Mouse (Mus musculus) WW6 (cell line): ENCODE results near the gene Ncaph2.
A peak's percentile ranks its signal among the peaks of the same experiment; 100 is the strongest.

Source experiments
- DNase-seq: peaks from one replicate; pipeline ENCODE4 v3.0.0-alpha.2; 2013; ENCODE audit warnings: low read depth, low spot score

The Ncaph2 gene

DNA sequence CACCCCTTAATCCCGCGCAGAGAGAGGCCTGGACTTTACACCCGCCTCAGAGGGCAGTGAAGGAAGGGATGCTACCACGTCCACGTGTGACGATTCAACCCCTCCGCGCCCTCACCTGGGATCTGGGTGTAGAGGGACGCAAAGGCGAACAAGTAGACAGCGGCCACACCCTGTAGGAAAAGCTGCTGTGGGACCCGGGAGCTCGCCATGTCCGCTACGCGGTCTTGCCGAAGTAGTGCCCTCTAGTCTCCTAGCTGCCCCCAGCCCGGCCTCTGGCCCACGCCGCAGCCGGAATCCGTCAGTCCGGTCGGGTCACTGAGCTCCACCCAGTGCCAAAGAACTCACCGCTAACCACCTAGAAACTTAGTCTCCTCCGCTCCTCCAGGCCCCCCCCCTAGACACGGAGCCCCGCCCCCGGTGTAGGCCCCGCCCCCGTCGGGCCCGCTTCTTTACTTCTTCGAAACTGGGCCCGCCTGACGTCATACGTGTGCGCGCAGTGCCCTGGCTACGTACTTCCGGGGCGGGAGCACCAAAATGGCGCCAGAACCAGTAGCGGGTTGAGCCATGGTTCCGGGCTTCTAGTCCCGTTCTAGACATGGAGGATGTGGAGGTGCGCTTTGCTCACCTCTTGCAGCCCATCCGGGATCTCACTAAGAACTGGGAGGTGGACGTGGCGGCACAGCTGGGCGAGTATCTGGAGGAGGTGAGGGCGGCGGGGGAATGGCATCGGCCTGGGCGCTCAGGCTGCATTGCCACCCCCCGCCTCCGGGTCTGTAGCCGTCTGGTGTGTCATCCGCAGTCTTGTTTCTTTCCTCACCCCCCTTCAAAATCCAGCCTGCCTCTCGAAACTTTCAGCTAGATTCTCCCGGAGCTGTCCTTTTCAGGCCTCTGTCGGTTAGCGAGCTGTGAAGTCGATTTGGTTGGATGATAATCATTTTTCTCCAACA is at the start of gene Ncaph2, which contains the start of gene Lmf2:
Gene Ncaph2, plus strand, starts transcription at position 479 of the 947 bp plus-strand sequence.
Gene Lmf2, minus strand, starts transcription at position 419 of the 947 bp plus-strand sequence.
- peak; percentile 84 for DNase-seq

DNA sequence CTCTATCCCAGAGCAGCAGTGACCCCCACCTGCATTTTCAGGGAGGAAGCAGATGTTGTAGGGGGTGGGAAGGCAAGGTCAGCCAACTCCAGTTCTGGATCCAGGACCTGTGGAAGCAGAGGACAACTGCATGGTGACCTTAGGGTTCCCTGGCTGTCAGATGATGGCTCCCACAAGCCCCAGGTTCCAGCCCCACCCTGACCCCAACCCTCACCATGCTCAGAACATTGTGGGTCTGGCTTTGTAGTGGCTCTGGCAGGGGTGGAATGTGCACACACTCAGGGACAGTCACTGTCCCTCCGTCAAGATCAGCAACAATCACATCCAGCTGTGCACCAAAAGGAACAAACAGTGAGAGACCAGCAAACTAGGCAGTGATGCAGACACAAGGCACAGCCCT is 49.6 kb upstream of the Ncaph2 start:
- no peak for DNase-seq

DNA sequence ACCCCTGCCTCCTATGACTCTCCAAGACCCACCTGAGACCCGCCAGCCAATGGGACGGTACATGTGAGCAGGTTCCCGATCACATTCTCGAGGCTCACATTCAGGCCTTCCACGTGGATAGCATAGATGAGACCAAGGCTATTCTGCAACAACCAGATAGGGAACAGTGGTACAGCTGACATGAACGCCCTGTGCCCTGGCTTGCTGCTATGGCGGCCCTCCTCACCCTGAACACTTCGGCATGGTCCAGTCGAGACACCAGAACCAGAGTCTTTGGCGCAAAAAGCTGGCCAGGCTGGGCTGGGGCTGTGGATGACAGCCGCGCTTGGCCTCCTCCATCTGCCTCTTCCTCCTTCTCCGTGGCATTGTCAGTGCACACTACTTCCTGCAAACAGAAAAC is 48.1 kb upstream of the Ncaph2 start:
- DNase-seq: no peak

GRCm38 (mm10) chr15:89308406-89309139 is 46.9 kb upstream of the Ncaph2 start:
- no peak for DNase-seq

DNA sequence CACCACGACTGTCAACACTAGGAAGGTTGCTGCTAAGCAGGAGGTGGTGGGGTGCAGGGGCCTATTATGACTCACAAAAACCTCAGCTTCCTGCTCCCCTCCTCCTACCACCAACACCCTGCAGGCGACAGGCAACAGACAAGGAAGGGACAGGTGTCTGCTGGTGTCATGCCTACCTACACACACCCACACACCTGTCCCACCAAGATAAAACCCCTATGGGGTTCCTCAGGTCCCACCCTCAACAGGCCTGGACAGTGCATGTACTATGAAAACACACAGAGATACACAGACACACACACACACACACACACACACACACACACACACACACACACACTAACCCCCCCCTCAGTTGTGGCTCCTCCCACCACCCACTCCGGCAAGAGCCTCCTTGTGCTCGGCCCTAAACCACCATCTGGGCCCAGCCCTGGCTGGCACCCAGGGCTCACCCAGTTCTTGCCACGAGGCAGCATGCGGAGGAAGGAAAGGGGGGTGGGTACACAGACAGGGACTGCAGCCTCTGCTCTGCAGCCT is 45.5 kb upstream of the Ncaph2 start:
- no peak for DNase-seq

DNA sequence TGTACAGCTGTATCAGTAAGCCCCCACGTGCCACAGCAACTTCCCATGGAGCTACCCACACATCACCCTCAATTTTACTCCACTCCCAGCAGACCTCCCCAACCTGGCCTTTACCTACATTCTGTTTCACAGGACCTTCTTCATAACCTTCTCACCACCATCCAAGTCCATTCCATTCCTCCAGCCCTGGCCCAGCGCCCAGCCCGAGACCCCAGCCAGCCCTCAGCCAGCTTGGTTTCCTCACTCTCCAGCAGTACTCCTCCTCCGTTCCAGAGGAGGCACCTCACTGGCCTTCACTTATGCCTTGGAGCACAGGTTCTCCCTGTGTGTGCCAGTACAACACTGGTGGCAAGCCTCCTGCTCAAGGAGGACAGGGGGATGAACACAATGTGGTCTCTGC is 42.2 kb upstream of the Ncaph2 start:
- no peak for DNase-seq

GRCm38 (mm10) chr15:89314107-89314506 is 41.4 kb upstream of the Ncaph2 start:
- DNase-seq: no peak

DNA sequence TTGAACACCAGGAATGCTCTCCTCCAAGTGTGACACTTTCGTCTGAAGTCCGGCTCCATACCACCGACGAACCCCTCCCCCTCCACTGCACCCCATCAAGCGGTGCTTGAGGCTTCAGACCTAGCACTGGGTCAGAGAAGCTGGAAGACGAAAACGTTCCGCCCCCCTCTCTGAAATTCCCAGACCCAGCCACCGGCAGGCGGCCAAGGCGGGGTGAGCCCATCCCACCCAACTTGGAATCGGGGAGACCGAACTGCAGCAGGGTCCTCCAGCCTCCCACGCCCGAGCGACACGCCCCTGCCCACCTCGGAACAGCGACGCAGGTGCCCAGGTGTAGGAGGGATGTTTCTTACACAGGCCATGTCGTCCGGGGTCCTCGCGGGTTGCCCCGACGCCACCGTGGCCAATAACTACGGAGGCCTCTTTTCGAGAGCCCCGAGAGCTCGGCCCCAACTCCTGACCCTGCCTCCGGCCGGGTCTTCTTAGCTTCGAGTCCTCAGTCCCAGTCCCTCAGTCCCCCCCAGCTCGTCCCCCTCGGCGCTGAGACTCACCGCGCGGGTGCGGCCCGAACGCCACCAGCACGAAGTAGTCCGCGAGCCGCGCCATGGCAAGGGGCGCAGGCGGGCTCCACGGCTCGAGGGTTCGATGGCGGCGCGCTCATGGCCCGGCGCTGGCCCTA is 40.9 kb upstream of the Ncaph2 start:
- no peak for DNase-seq

- peak; percentile 86 for DNase-seq
Observed at GRCm38 (mm10) chr15:89315190-89315731, 40.3 kb upstream of the Ncaph2 start, which contains the start of gene Sbf1. Gene Sbf1 (minus strand): TSS chr15:89315311.

- no peak for DNase-seq
Observed at GRCm38 (mm10) chr15:89316146-89316545, 39.4 kb upstream of the Ncaph2 start.

GRCm38 (mm10) chr15:89321264-89321663 is 34.3 kb upstream of the Ncaph2 start:
- no peak for DNase-seq

DNA sequence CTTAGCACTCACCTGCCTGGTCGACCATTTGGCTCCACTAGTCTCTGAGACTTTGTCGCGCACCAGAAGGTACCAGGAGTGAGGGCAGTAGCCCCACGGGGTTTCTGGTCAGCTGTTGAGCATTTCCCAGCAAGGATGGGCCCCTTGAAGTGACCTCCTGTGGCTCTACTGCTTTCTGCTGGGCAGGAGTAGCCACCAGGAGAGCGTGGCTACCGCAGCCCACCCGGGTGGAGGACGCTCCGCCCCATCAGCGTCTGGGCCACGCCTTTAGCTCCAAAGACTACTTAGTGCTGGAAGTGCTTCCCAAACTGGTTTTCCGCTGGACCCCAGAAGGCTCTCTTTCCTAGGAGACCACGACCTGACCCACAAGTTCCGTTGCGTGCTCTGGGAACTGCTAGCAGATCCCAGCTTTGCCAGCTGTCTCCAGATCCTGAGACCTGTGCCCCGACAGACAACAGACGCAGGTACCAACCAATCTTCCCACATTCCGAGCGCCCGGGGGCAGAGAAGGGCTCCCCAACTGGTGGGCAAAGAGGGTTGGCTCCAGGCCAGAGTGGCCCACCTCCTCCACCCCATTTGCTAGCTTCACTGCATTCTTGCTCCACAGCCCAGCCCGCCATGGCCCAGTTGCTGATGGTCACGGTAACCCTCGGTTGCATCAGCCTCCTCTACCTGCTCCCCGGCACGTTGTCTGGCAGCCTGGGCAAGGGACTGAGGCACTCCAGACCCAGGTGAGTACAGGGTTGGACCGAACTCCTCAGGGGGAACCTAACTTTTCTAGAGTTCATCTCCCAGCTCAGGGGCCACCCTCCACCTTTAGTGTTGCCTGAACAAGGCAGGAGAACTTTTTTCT is 32.6 kb upstream of the Ncaph2 start, which contains the start of gene Adm2:
Gene Adm2, plus strand, starts transcription at position 51 of the 853 bp plus-strand sequence.
- no peak for DNase-seq

- DNase-seq: no peak
Observed at GRCm38 (mm10) chr15:89323656-89324055, 31.9 kb upstream of the Ncaph2 start.

DNA sequence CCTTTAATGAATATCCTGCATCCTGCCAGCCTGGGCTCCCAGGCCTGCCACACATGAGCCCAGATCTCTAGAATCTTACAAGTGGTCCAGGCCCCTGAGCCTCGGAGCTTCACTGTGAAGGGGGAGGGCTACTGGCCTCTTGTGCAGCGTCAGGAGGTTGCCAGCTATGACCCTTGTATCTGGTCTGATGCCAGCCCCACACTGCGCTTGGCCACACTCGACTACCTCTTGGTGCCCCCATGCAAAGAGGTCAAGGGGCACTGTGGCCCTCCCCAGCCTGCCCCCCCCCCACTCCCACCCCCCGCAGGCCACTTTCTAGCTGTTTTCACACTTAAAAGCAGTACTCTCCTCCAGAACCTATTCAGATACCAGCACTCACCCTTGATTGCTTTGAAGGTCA is 29.1 kb upstream of the Ncaph2 start:
- DNase-seq: no peak

GRCm38 (mm10) chr15:89334271-89334670 is 21.2 kb upstream of the Ncaph2 start, which contains the start of gene Miox:
Gene Miox (plus strand): TSS chr15:89334398.
- DNase-seq: no peak

- no peak for DNase-seq
Observed at GRCm38 (mm10) chr15:89334774-89335537, 20.6 kb upstream of the Ncaph2 start.

- no peak for DNase-seq
Observed at GRCm38 (mm10) chr15:89336422-89336821, 19.1 kb upstream of the Ncaph2 start.

GRCm38 (mm10) chr15:89339696-89340095 is 15.8 kb upstream of the Ncaph2 start:
- no peak for DNase-seq

GRCm38 (mm10) chr15:89340136-89340535 is 15.4 kb upstream of the Ncaph2 start:
- no peak for DNase-seq
